Mouse (Mus musculus) lung, adult 2 months (tissue): Measurements from ENCODE around the gene Rcan2.

Experiments
- CTCF ChIP-seq: fragments of 200-500 bp; IDR thresholded peaks from 2 replicates; pipeline ENCODE4 v1.5.1; 2011; ENCODE audit warnings: mild to moderate bottlenecking, low read length, control low read depth; ENCODE audit not compliant: insufficient read depth
- POLR2A ChIP-seq: fragments of 200-500 bp; IDR thresholded peaks from 2 replicates; pipeline ENCODE4 v1.6.1; 2011; ENCODE audit warnings: low read depth, mild to moderate bottlenecking, control low read depth, low read length, borderline replicate concordance; ENCODE audit errors: extremely low read depth

- TF ChIP-seq CTCF (no peak), POLR2A (no peak)
These were observed 2.6 kb downstream of the Rcan2 start for GRCm38 (mm10) chr17:43803764-43804163.
